Mouse (Mus musculus) hindbrain, embryonic 11.5 days (tissue): ENCODE measurements at regions not wholly inside any gene's neighbourhood (a gene's known extent, or its start where the extent isn't known, plus 50 kb on each side); places are given as distances from the start of the nearest gene placed in this dataset.

Experiments
- ATAC-seq: fragments of 200-750 bp; cut with Nextera tagmentation; 2 replicates; pipeline ENCODE4 v1.8.0; 2017; ENCODE audit warnings: mild to moderate bottlenecking, moderate TSS enrichment, moderate library complexity; ENCODE audit not compliant: low FRiP score
- DNase-seq: peaks from one replicate; pipeline ENCODE4 v3.0.0-alpha.2; 2015; ENCODE audit warnings: low spot score
- H3K27ac ChIP-seq: fragments of 300-500 bp; sonication (generic); 2 replicates; pipeline ENCODE4 v1.5.1; 2014; ENCODE audit warnings: mild to moderate bottlenecking, low read depth, low read length
- H3K27me3 ChIP-seq: fragments of 300-500 bp; sonication (generic); 2 replicates; pipeline ENCODE4 v1.6.1; 2014; ENCODE audit warnings: mild to moderate bottlenecking, low read length, moderate library complexity, mixed read lengths; ENCODE audit not compliant: control insufficient read depth, insufficient read depth
- H3K36me3 ChIP-seq: fragments of 300-500 bp; sonication (generic); 2 replicates; pipeline ENCODE4 v1.6.1; 2014; ENCODE audit warnings: mild to moderate bottlenecking, low read length, moderate library complexity, mixed read lengths; ENCODE audit not compliant: control insufficient read depth, insufficient read depth
- H3K4me1 ChIP-seq: fragments of 300-500 bp; sonication (generic); replicated peaks from 2 replicates; pipeline ENCODE4 v1.6.1; 2014; ENCODE audit warnings: low read length, mixed read lengths; ENCODE audit not compliant: control insufficient read depth, insufficient read depth
- H3K4me2 ChIP-seq: fragments of 300-500 bp; sonication (generic); replicated peaks from 2 replicates; pipeline ENCODE4 v1.6.1; 2014; ENCODE audit warnings: mild to moderate bottlenecking, low read depth, low read length
- H3K4me3 ChIP-seq: fragments of 300-500 bp; sonication (generic); 2 replicates; pipeline ENCODE4 v1.5.1; 2014; ENCODE audit warnings: low read depth, low read length
- H3K9ac ChIP-seq: fragments of 300-500 bp; sonication (generic); 2 replicates; pipeline ENCODE4 v1.6.1; 2014; ENCODE audit warnings: low read depth, low read length
- H3K9me3 ChIP-seq: fragments of 300-500 bp; sonication (generic); 2 replicates; pipeline ENCODE4 v1.6.1; 2016; ENCODE audit warnings: low read length; ENCODE audit not compliant: control insufficient read depth
- WGBS: fragments of 180-500 bp; shearing (Covaris S2); extraction: QIAGEN DNeasy Blood & Tissue Kit; methylation state at CpG from one replicate; pipeline ENCODE4 v1.1.7; 2014; 5-methylcytosine and 5-hydroxymethylcytosine counted together

DNA sequence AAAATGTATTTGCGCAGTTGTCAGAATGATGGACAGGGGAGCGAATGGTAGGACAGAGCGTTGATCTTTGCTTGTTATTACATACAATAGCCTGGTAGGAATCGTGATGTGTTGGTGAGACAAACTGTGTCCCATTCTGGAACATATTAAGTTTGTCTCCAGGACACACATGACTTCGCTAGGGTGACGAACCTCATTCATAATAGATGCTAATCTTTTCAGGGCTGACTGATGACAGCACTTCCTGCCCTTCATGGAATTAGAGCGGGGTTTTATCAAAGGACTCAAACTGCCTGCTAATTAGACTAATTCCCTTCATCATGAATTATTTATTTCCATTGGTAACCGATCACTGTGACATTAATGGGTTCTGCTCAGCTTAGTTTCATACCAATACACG, 122.0 kb downstream of the Cdca7 start:
- ATAC-seq (peak; percentile 38; the same call in 1 of the 2 replicates), DNase-seq (peak; percentile 25)
- H3K9ac ChIP-seq, result no peak overlapping the region
- H3K36me3 ChIP-seq, result no peaks in the 10 kb centered on the region
- H3K4me1 ChIP-seq, result no peaks in the 10 kb centered on the region
- no peak overlapping the region for H3K4me3 ChIP-seq
- no peaks in the 10 kb centered on the region for H3K9me3 ChIP-seq
- H3K4me2 ChIP-seq, result no peak overlapping the region
- H3K27ac ChIP-seq, result no peak overlapping the region
- no peaks in the 10 kb centered on the region; the same call in 1 of the 2 replicates for H3K27me3 ChIP-seq
- WGBS, result 33% methylated on average over 9 of the region's 9 CpGs

DNA sequence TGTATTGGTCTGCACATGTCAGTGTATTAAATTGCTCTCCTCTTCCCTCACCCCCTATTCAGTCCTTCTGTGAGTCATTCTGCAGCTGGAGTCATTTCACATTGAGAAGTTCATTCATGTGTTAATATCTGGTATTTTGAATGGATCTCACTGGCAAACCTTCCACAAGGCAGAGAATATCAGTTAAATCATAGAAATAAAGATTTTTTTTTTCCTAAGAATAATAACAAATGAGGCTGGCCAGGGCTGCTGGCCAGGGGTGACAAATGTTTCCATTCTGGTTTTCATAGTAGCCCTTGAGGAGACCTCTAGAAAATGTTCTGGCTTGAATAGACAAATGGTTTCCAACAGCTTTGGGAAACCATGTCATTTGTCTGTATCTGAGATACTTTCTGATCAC, 124.8 kb downstream of the Cdca7 start:
- H3K9ac ChIP-seq, result no peak overlapping the region
- no peaks in the 10 kb centered on the region for H3K4me1 ChIP-seq
- no peaks in the 10 kb centered on the region for H3K9me3 ChIP-seq
- DNase-seq (no peak), ATAC-seq (no peak)
- H3K4me2 ChIP-seq, result no peak overlapping the region
- H3K27ac ChIP-seq, result no peak overlapping the region
- H3K27me3 ChIP-seq, result no peaks in the 10 kb centered on the region; the same call in 1 of the 2 replicates
- H3K36me3 ChIP-seq, result no peaks in the 10 kb centered on the region
- no peak overlapping the region for H3K4me3 ChIP-seq

DNA sequence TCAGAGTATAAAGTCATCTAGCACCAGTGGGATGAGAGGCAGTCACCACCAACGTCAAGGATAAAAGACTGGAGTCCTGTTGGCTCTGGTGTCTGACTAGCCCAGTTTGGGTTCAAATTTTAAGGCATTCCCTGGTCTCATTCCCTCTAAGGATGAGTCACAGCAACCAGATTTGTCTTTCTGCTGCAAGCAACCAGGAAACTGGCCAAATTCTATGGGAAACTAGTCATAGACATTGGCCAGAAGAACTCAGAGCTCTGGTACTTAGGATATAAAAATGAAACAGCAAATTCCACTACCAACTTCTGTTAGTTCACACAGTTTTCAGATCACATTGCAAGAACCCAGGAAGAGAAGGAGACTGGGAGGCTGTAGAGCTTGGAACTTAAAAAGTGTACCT, 126.2 kb downstream of the Cdca7 start:
- no peak for DNase-seq
- no peak overlapping the region for H3K27ac ChIP-seq

DNA sequence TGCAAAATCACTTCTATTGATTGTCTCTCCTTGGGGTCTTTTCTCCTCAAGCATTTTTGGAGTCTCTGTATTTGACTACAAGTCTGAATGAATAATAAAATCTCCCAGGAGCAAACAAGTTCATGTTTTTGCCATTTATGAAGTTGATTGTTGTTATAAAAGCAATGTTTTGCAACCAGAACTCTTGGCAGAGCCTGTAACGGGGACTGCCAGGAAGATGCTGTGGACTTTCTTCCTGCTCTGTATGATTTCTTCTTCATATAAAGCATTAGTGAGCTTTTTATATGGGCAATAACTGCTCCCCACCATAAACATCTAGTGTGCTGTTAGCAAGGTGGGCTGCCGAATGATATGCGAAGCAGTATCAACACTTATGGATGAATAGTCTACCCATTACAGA, 136.3 kb downstream of the Cdca7 start:
- H3K27ac ChIP-seq, result no peak overlapping the region
- no peak overlapping the region for H3K4me3 ChIP-seq
- ATAC-seq, result no peak
- no peaks in the 10 kb centered on the region for H3K27me3 ChIP-seq
- no peaks in the 10 kb centered on the region for H3K4me1 ChIP-seq
- WGBS, result 91% methylated on average over 3 of the region's 3 CpGs
- H3K9ac ChIP-seq, result no peak overlapping the region
- no peak overlapping the region for H3K4me2 ChIP-seq
- H3K9me3 ChIP-seq, result no peaks in the 10 kb centered on the region
- no peak for DNase-seq
- H3K36me3 ChIP-seq, result no peaks in the 10 kb centered on the region

More for the DNA sequence above, 126.2 kb downstream of the Cdca7 start:
- Histone ChIP-seq H3K9me3 (no peaks in the 10 kb centered on the region), H3K9ac (no peak overlapping the region), H3K36me3 (no peaks in the 10 kb centered on the region), H3K4me2 (no peak overlapping the region), H3K27me3 (no peaks in the 10 kb centered on the region), H3K4me1 (no peaks in the 10 kb centered on the region), H3K4me3 (no peak overlapping the region)
- ATAC-seq, result no peak
- WGBS, result 83% methylated on average over 1 of the region's 1 CpGs

DNA sequence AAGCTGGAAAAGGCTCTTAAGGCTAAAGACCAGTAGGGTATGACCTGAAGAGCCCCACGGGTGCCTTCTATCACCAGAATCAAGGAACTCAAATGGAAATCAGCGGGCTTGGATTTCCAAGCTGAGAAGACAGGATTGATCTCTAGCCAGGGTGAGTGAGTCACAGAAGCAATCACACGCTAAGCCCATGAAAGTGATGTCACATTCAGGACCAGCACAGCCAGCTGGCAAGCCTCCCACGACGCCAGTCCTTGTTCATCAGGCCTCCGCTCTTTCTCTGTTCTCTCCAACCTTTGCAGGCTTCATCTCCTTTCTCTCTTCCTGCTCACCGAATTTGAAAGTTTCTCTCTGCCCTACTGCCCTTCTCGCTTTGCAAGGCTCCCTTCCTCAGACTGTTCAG, 138.3 kb downstream of the Cdca7 start:
- Histone ChIP-seq H3K9ac (no peak overlapping the region), H3K27ac (no peak overlapping the region), H3K36me3 (no peaks in the 10 kb centered on the region), H3K4me1 (no peaks in the 10 kb centered on the region), H3K4me2 (no peak overlapping the region), H3K27me3 (no peaks in the 10 kb centered on the region), H3K4me3 (no peak overlapping the region), H3K9me3 (no peaks in the 10 kb centered on the region)
- ATAC-seq, result no peak
- WGBS, result 62% methylated on average over 8 of the region's 8 CpGs
- no peak for DNase-seq

DNA sequence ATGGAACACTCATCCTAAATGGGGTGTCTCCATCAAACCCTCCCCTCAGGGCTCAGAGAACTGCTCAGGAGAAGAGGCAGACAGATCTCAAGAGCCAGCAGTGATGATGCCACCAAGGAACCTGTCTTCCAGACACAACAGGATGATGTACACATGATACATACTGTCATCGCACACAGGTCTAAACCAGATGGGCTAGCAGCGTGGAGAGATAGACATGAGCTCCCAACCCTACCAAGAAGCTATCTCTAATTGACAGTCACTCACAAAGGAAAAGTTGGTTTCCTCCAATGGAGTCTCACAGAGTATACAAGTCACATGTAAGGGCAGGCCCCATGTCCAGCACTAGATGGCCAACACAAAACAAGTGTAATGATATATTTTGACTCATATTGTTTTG, 139.9 kb downstream of the Cdca7 start:
- Histone ChIP-seq H3K27ac (no peak overlapping the region), H3K4me3 (no peak overlapping the region), H3K36me3 (no peaks in the 10 kb centered on the region), H3K27me3 (no peaks in the 10 kb centered on the region), H3K9me3 (no peaks in the 10 kb centered on the region), H3K9ac (no peak overlapping the region), H3K4me1 (peaks cover 2% of the 10 kb centered on the region; the same call in 1 of the 2 replicates), H3K4me2 (no peak overlapping the region)
- no peak for ATAC-seq
- 97% methylated on average over 2 of the region's 2 CpGs for WGBS
- no peak for DNase-seq

DNA sequence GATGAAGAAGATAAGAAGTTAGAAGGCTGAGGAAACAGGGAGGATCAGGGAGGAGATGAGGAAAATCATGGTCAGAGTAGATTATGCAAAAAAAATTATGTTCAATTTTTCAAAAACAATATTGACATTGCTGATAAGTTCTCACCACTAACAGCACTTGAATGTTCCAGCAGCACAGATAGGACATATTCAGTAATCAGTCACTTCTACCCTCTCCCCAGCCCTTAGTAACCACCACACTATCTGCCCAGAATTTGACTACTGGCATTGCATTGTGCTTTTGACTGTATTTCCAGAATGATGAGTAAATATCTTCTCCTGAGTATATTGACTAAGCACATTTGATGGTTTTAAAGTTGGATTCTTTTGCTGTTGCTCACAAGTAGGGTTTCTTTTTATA, 140.5 kb downstream of the Cdca7 start:
- DNase-seq (no peak), ATAC-seq (no peak)
- H3K36me3 ChIP-seq, result no peaks in the 10 kb centered on the region
- H3K27me3 ChIP-seq, result no peaks in the 10 kb centered on the region
- H3K4me2 ChIP-seq, result no peak overlapping the region
- no peaks in the 10 kb centered on the region for H3K9me3 ChIP-seq
- H3K27ac ChIP-seq, result no peak overlapping the region
- no peak overlapping the region for H3K4me3 ChIP-seq
- peaks cover 2% of the 10 kb centered on the region; the same call in 1 of the 2 replicates for H3K4me1 ChIP-seq
- no peak overlapping the region for H3K9ac ChIP-seq

DNA sequence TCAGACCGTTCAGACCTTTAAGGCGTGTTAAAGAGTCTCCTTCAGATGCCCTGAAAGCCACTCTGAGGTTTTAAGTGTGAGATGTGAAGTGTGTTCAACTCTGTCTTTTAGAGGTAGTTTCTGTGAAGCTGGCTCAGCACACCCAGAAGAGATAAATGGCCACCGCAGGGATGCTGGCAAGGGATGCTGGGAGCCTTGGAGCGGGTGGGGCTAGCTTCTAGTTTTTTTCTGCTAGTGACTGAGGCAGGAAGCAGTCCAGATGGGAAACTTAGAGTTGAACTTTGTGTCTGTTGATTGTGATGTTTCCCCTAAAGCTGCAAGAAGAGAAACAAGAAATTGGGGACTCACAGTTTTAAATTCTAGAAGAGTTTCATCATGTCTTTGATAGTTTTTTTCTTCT, 143.5 kb downstream of the Cdca7 start:
- Histone ChIP-seq H3K9me3 (no peaks in the 10 kb centered on the region), H3K27me3 (no peaks in the 10 kb centered on the region), H3K36me3 (no peaks in the 10 kb centered on the region), H3K27ac (no peak overlapping the region), H3K4me1 (peaks cover 2% of the 10 kb centered on the region; the same call in 1 of the 2 replicates), H3K4me3 (no peak overlapping the region), H3K9ac (no peak overlapping the region), H3K4me2 (no peak overlapping the region)
- no peak for ATAC-seq
- peak; percentile 19 for DNase-seq
- WGBS, result 50% methylated on average over 4 of the region's 4 CpGs

DNA sequence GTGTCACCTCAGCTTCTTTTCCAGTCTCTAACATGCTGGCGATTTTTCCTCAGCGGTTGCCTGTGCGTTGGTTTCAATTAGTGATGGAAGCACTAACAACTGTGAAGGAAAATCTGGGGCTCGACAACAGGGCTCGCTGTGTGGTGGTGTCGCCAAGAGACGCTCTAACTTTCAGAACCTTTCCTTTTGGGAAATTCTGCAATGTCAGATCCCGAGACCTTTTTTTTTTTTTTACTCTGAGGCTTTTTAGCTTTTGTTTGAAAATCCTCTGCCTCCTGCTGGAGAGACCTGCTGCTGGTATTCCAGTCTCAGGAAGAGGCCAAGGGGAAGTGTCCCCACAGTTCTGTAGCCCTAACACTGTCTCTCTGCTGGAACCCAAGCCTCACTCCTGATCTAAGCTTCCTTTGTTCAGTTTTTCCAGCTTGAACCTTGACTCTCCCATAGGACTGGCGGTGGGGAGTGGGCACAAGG, 144.3 kb downstream of the Cdca7 start:
- Histone ChIP-seq H3K4me1 (peaks cover 2% of the 10 kb centered on the region; the same call in 1 of the 2 replicates), H3K27ac (no peak overlapping the region), H3K4me3 (no peak overlapping the region), H3K4me2 (peak overlapping the region; percentile 37), H3K9ac (0 out of 2 replicates have a peak overlapping the region, but pooled peaks have one; percentile 19), H3K36me3 (no peaks in the 10 kb centered on the region), H3K9me3 (no peaks in the 10 kb centered on the region), H3K27me3 (no peaks in the 10 kb centered on the region)
- DNase-seq, result peak; percentile 52
- ATAC-seq, result 0 out of 2 replicates have a peak, but pooled peaks have one; percentile 17
- WGBS, result under 1% methylated on average over 9 of the region's 9 CpGs
